ENCODE assay signal across 26 mouse cellular contexts in the genomic region with DNA sequence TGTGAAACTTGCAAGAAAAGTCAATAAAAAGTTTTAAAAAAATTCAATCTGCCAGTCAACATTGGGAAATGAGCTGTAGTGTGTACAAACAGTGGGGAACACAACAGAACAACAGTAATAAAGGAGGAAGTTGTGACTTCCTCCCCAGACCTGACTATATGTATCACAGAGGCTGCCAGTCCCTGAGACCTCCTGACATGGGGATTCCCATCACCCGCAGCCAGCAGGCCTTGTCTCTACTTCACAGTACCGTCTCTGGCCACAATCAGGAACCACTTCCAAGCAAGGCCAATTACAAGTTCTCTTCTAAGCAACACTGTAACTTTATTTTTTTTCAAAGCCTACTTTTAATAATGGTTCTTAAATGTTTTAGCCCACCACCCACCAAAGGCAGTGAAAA.
DNase-seq lines count a peak whose midpoint lies in the region; ATAC-seq lines count a peak whose summit lies in the region.
"Had no signal": no experiment of that assay in that cellular context is flagged by ENCODE, and none has a peak within 500 bp of the region (broad histone marks: within the 10 kb centered on the region; RNA-seq: fewer than 3 reads in every experiment).

No protein-coding gene starts in this region.

- 96% methylated on average over 2 of the region's 2 CpGs for WGBS in hindbrain, embryonic 16.5 days

- H3K27ac ChIP-seq in hindbrain, embryonic 16.5 days (ENCODE audit: low read depth, low read length): no peak overlapping the region
- H3K27ac ChIP-seq: embryonic facial prominence, embryonic 12.5 days; heart, adult 2 months; heart, embryonic 13.5 days; hindbrain, embryonic 13.5 days; kidney, embryonic 15.5 days; liver, embryonic 15.5 days; midbrain, embryonic 15.5 days; stomach, embryonic 15.5 days had no signal

- no peaks in the 10 kb centered on the region for H3K27me3 ChIP-seq in splenic B cell, adult 2 months (ENCODE audit: control insufficient read depth, insufficient read depth, low read length, poor library complexity, severe bottlenecking)
- H3K27me3 ChIP-seq in hindbrain, embryonic 16.5 days (replicated peaks; ENCODE audit: control insufficient read depth, insufficient read depth, low read length): no peaks in the 10 kb centered on the region
- H3K27me3 ChIP-seq: embryonic facial prominence, embryonic 12.5 days; heart, embryonic 13.5 days; hindbrain, embryonic 13.5 days; kidney, embryonic 15.5 days; midbrain, embryonic 15.5 days; stomach, embryonic 15.5 days had no signal

- H3K4me2 ChIP-seq in hindbrain, embryonic 16.5 days (ENCODE audit: low read length): no peak overlapping the region
- H3K4me2 ChIP-seq: embryonic facial prominence, embryonic 12.5 days; heart, embryonic 13.5 days; hindbrain, embryonic 13.5 days; kidney, embryonic 15.5 days; liver, embryonic 15.5 days; midbrain, embryonic 15.5 days; stomach, embryonic 15.5 days had no signal

- no peak overlapping the region for H3K9ac ChIP-seq in hindbrain, embryonic 16.5 days (ENCODE audit: low read depth, low read length)
- H3K9ac ChIP-seq: embryonic facial prominence, embryonic 12.5 days; forebrain, postnatal 0 days; heart, embryonic 13.5 days; hindbrain, embryonic 13.5 days; kidney, embryonic 15.5 days; liver, embryonic 15.5 days; midbrain, embryonic 15.5 days; stomach, embryonic 15.5 days had no signal

- no peaks in the 10 kb centered on the region for H3K9me3 ChIP-seq in hindbrain, embryonic 16.5 days (ENCODE audit: control insufficient read depth, low read length)
- H3K9me3 ChIP-seq: embryonic facial prominence, embryonic 12.5 days; heart, embryonic 13.5 days; hindbrain, embryonic 13.5 days; kidney, embryonic 15.5 days; liver, embryonic 15.5 days; midbrain, embryonic 15.5 days; stomach, embryonic 15.5 days had no signal

- DNase-seq in spleen, postnatal 36 days (ENCODE audit: low spot score in 2 of 2): peak; percentile 25 to 29
- no peak for DNase-seq in spleen, adult 18-20 months
- DNase-seq in MEL-GATA-1-ER (ENCODE audit: extremely low read depth, low read depth): peak; percentile 78
- DNase-seq in splenic B cell, adult 2 months (ENCODE audit: low read depth, low spot score): peak; percentile 6
- DNase-seq in kidney, adult 11 months: no peak
- DNase-seq in testis, postnatal 14 days (ENCODE audit: low spot score): no peak
- DNase-seq: adrenal gland, postnatal 10 days; cerebellum, adult 18-20 months; cerebellum, postnatal 14 days; forebrain, postnatal 0 days; gastrocnemius, postnatal 14 days; heart, adult 2 months; heart, postnatal 14 days; kidney, postnatal 36 days; right cerebral cortex, postnatal 25 days; thymus, adult 2 months had no signal

- ATAC-seq in inflammation-experienced regulatory T-cells, adult 6 months: peak; percentile 43
- no peak for ATAC-seq in hindbrain, embryonic 16.5 days
- ATAC-seq: forebrain, postnatal 0 days; intestine, embryonic 16.5 days; midbrain, embryonic 15.5 days had no signal

- no peaks in the 10 kb centered on the region for H3K36me3 ChIP-seq in splenic B cell, adult 2 months (ENCODE audit: control insufficient read depth, insufficient read depth, low read length, poor library complexity, severe bottlenecking)
- no peaks in the 10 kb centered on the region for H3K36me3 ChIP-seq in hindbrain, embryonic 16.5 days (ENCODE audit: control insufficient read depth, insufficient read depth, low read length)
- H3K36me3 ChIP-seq: embryonic facial prominence, embryonic 12.5 days; heart, embryonic 13.5 days; hindbrain, embryonic 13.5 days; kidney, embryonic 15.5 days; liver, embryonic 15.5 days; midbrain, embryonic 15.5 days; stomach, embryonic 15.5 days had no signal

- no peaks in the 10 kb centered on the region for H3K4me1 ChIP-seq in hindbrain, embryonic 16.5 days (ENCODE audit: control insufficient read depth, insufficient read depth, low read depth, low read length)
- H3K4me1 ChIP-seq: embryonic facial prominence, embryonic 12.5 days; heart, embryonic 13.5 days; hindbrain, embryonic 13.5 days; kidney, embryonic 15.5 days; midbrain, embryonic 15.5 days; stomach, embryonic 15.5 days had no signal

- no peak overlapping the region for H3K4me3 ChIP-seq in hindbrain, embryonic 16.5 days (ENCODE audit: low read length)
- H3K4me3 ChIP-seq: embryonic facial prominence, embryonic 12.5 days; heart, adult 2 months; heart, embryonic 13.5 days; hindbrain, embryonic 13.5 days; kidney, embryonic 15.5 days; liver, embryonic 15.5 days; midbrain, embryonic 15.5 days; stomach, embryonic 15.5 days had no signal

Comparison
In these comparisons a context has a peak if more than half of its experiments do, and no peak if none do; other contexts are left out.
1. DNase-seq: peak in spleen, postnatal 36 days (2 of 2), MEL-GATA-1-ER (single experiment) and splenic B cell, adult 2 months (single experiment); none in spleen, adult 18-20 months (0 of 2), kidney, adult 11 months (single experiment) and testis, postnatal 14 days (single experiment).